Mouse (Mus musculus) G1E-ER4 (cell line): Measurements from ENCODE around the gene Tas2r122. TPM values are rescaled to one million over a fixed set of nuclear protein-coding genes. Genes with fewer than 3 reads are reported as not detected.

Experiments
- GATA1 ChIP-seq: IDR thresholded peaks from one replicate; pipeline ENCODE4 v1.8.0; 2012; ENCODE audit warnings: low read length, inconsistent platforms
- polyA plus RNA-seq: library from polyadenylated mRNA; stranded (reverse); fragments of >175 nt; gene quantifications from 2 replicates; pipeline ENCODE4 v1.2.3, GENCODE M21; 2012

The Tas2r122 gene
- polyA plus RNA-seq: not detected in 2 replicates

DNA sequence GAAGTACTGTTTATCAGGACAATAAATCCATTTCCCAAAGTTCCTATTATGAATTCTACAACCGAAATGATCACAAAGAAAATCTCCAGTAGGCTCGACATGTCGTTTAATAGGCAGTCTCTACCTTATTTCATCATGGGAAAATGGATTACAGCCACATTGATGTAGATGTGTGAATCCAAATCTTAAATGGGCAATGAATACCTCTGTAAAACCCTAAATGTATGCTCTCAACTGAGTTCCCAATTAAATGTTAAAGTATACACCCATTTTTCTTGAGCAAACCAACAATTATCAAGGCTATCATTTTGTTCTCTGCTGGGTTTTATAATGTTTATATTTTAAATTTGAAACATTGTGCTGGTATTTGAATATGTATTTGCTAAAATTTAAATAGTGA is at the start of gene Tas2r122:
Tas2r122 (minus strand) TSS at position 101 of the 400 bp plus-strand sequence.
- TF ChIP-seq GATA1: no peak

DNA sequence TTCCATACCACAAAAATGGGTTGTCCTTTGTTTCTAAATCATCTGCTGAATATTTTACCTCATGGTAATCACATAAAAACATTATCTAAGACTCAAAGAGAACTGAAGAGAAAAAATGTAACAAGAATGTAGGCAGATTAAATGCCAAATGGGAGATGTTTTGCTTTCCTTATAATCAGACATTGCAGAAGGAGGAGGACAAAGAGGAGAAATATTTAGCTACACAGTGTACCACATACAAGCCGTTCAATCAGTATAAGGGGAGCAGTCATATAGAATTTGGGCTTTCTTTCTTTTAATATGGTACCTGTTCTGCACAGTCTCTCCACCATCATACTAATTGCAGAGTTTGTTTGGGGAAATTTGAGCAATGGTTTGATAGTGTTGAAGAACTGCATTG is 42.7 kb upstream of the Tas2r122 start, which contains the start of gene Tas2r124:
Tas2r124 (plus strand) TSS at position 301 of the 400 bp plus-strand sequence.
- TF ChIP-seq GATA1: no peak

DNA sequence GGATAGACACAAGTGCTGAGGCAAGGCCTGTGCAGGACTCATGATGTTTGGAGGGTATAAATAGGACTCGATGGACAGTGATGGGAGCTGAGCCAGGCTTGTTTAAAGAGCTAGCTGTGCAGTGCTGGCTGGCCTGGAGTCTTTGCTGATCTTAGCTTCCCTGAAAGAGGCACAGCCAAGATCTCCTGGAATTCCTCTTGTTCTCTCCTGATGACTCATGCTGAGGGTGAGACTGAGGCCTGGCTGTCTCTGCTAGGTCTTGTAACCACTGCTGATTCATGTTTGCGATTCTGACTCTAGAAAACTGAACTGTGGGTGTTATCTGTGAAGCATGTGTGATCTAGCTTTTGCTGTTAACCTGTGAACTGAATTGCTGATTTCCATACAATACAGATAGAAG is 38.5 kb upstream of the Tas2r122 start:
- TF ChIP-seq GATA1: no peak

DNA sequence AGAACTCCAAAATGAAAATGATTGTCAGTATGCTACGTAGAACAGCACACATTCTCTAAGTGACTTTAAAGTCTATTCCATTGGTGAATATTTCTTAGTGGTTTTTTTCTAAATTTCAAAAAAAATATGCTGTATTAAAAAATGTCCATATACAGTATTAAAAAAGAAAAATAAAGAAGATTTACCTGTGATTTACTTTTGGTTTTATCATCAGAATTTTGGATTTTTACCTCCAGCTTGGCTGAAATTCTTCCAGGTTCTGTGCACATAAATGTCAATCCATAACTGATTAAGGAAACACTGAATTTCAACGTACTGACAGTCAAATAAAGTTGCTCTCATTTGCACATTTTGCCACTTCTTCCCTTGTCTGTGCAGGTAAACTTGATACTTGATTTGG is 26.2 kb upstream of the Tas2r122 start, which contains the start of gene Tas2r115:
Tas2r115 (minus strand) TSS at position 101 of the 400 bp plus-strand sequence.
- TF ChIP-seq GATA1: no peak

DNA sequence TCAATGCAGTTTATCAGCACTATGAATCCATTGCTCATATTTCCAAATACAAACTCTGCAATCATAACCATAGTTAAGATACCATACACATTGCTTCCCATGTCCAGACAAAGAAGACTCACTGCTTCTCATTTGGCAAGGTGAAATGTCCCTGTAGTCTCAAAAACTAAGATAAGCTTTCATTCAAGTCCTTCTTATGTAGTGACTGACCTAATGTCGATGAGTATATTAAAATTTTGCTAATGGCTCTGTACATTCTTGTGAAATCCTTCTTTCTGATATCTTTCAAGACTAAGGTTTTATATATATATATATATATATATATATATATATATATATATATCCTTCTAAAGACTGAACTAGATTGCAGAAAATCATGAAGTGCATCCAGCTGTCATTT is 10.8 kb downstream of the Tas2r122 start, which contains the start of gene Tas2r121:
Tas2r121 (minus strand) TSS at position 101 of the 400 bp plus-strand sequence.
- TF ChIP-seq GATA1: no peak

Other genes starting within 250 kb of the Tas2r122 start
- gene Prh1, start 142.1 kb downstream of the Tas2r122 start, polyA plus RNA-seq: not detected in 2 replicates
- not detected in 2 replicates for gene Prp2, start 116.0 kb downstream of the Tas2r122 start, polyA plus RNA-seq
- not detected in 2 replicates for gene A630073D07Rik, start 60.4 kb downstream of the Tas2r122 start, polyA plus RNA-seq
- not detected in 2 replicates for gene Tas2r120, start 55.0 kb downstream of the Tas2r122 start, polyA plus RNA-seq
- not detected in 2 replicates for gene Tas2r121, start 10.9 kb downstream of the Tas2r122 start, polyA plus RNA-seq
- not detected in 2 replicates for gene Tas2r115, start 26.1 kb upstream of the Tas2r122 start, polyA plus RNA-seq
- gene Tas2r124, start 42.8 kb upstream of the Tas2r122 start, polyA plus RNA-seq: not detected in 2 replicates
- not detected in 2 replicates for gene Tas2r102, start 50.2 kb upstream of the Tas2r122 start, polyA plus RNA-seq
- not detected in 2 replicates for gene Tas2r136, start 66.2 kb upstream of the Tas2r122 start, polyA plus RNA-seq
- not detected in 2 replicates for gene Tas2r117, start 90.9 kb upstream of the Tas2r122 start, polyA plus RNA-seq
- gene Tas2r123, start 135.2 kb upstream of the Tas2r122 start, polyA plus RNA-seq: not detected in 2 replicates
- not detected in 2 replicates for gene Tas2r116, start 143.5 kb upstream of the Tas2r122 start, polyA plus RNA-seq
- not detected in 2 replicates for gene Tas2r110, start 156.1 kb upstream of the Tas2r122 start, polyA plus RNA-seq
- gene Tas2r113, start 181.1 kb upstream of the Tas2r122 start, polyA plus RNA-seq: not detected in 2 replicates
- not detected in 2 replicates for gene Tas2r125, start 197.7 kb upstream of the Tas2r122 start, polyA plus RNA-seq
- gene Tas2r129, start 239.2 kb upstream of the Tas2r122 start, polyA plus RNA-seq: not detected in 2 replicates
- not detected in 2 replicates for gene Tas2r131, start 246.0 kb upstream of the Tas2r122 start, polyA plus RNA-seq